Mouse (Mus musculus) hindlimb bud, embryonic 11.5 days (tissue): Measurements from ENCODE around the gene Hnrnpm.
"Not testable (repeated sequence)": the region's sequence is repeated elsewhere in the genome, so short reads cannot be mapped to it uniquely, and the experiment has no call there.

Experiments
- DNase-seq: peaks from one replicate; pipeline ENCODE4 v3.0.0-alpha.2; 2012; ENCODE audit warnings: low read depth, low spot score; ENCODE audit errors: extremely low spot score

The Hnrnpm gene

DNA sequence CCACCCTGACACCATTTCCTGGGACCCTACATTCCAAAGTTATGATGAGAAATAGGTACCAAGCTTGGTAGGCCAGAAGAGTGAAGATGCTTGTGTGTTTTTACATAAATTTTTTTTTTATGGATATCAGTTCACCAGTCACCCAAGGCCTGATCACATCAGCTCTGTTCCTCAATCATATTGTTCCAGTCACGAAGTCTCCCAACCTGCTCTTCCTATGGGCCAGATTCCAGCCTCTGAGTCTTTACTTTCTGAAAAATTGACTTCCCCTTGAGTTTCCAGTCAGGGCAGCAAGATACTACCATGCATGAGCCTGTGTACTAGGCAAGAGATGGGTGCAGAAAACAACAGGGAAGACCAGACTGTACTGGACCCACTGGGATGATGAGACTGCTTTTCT is at the start of gene Hnrnpm:
Gene Hnrnpm, minus strand, starts transcription at position 101 of the 400 bp plus-strand sequence.
- no peak for DNase-seq

DNA sequence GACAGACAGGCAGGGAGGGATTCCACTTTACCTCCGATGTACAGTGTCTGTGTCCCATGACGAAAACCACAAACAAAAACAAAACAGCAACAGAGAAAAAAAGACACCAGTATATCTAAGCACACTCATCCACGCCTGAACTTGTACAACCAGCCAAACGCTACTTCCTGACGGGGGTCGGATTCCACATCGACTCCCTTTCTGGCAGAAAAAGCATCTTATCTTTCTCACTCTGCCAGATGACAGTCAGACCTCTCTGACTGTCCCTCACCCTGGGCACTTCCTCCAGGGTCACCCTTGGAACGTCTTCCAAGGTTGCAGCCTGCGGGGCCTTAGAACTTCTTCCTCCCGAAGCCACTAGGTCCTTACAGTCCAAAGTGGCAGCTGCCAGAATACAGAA is 46.9 kb upstream of the Hnrnpm start:
- DNase-seq, result not testable (repeated sequence)

GRCm38 (mm10) chr17:33732556-33733083 is 46.0 kb upstream of the Hnrnpm start:
- DNase-seq, result not testable (repeated sequence)

DNA sequence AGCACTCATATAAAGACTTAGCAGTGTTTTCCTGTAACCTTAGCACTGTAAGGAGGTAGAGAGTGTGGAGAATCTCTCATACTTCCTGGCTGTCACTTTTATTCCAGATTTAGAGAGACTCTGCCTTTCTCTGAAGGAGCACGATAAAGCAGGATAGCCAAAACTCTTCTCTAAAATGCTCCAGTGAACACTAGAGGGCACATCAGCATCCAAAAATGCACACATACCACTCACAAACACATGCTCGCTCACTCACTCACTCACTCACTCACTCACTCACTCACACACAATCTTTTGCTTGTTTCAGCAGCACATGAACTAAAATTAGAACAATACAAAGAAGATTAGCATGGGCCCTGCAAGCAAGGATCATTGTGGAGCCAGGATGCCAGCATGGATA is 42.6 kb upstream of the Hnrnpm start:
- no peak for DNase-seq

- no peak for DNase-seq
Observed at GRCm38 (mm10) chr17:33728396-33728795, 41.7 kb upstream of the Hnrnpm start.

DNA sequence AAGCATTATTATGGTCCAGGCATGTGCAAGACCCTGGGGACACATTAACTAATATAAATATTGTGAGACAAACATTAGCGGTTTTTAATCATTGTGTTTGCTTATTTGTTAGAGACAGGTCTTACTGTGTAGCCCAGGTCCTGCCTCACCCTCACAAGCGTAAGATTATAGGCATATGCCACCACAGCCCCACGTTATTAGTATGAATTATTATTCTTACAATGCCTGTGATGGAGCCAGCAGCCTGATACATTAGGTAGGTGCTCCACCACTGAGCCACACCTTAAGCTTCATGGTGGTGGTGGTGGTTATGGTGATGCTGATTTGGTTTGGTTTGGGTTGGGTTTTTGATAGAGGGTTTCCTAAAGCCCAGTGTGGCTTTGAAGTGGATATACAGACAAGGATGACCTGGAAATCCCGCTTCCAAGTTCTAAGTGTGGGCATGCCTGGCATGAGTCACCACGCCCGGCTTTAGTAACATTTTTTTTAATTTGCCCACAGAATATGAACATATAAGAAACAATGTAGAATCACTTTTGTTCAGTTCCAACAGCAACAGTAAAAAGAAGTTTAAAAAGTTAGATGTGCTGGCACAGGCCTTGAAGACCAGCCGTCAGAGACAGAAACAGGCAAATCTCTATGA is 33.2 kb upstream of the Hnrnpm start:
- DNase-seq, result no peak

DNA sequence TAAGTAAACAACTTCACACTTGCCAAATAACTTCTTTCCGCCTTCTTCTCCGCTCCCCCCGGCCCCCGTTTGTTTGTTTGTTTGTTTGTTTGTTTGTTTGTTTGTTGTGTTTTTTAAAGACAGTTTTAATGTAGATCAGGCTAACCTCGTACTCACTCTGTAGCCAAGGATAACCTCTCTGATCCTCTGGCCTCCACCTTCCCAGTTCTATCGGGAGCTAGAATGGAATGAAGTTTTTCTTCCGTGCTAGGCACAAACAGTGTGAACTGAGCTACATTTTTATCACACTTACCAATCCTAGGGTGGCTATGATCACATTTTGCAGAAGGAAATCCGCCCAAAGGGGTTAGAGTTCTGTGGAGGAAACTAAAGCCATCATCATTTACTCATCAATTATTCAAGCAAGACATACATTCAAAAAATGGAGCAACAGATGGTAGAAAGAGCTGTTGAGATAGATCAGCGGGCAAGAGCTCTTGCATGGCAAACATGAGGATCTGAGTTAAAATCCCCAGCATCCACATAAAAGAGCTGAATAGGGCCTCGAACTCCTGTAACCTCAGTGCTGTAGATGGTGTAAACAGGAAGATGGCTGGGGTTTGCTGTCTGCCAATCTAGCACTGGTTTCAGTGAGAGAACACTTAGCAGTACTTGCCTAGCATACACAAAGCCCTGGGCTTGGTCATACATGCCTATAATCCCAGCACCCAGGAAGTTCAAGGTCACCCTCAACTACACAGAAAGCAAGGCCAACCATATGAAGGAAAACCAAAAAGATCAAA is 32.5 kb upstream of the Hnrnpm start:
- no peak for DNase-seq

- peak; percentile 76 for DNase-seq
Observed at GRCm38 (mm10) chr17:33718384-33718881, 31.8 kb upstream of the Hnrnpm start, which contains the start of gene March2. March2 (minus strand) TSS chr17:33718670.

DNA sequence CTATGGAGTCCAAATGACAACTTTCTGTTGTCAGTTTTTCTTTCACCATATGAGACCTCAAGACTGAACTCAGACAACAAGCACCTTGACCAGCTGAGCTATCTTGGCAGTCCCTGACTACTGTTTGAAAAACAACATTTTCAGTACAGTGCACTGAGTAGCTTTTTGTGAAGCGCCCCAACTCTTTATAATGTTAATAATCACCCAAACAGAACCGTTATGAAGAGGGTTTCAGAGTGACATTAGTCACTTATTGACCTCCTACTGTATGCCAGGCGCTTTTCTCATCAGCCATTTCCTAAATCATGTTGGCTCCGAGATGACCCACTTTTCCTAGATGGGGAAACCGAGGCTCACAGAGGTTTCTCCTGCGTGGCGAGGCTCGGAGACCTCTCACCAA is 31.3 kb upstream of the Hnrnpm start:
- DNase-seq, result no peak

DNA sequence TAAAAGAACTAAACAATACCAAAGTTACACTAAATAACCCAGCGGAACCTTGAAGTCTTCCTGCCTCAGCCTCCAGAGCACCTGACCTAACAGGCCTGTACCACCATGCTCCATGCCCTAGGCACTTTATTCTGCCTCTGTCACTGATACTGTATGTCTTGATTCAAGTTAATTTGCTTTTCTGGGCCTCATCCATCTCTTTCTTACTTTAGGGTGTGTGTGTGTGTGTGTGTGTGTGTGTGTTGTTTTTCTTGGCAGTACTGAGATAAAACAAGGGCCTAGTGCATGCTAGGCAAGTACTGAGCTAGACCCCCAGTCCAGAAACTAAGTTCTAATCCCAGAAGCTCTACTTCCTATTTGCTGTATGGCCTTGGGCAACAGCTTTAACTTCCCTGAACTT is 30.6 kb upstream of the Hnrnpm start:
- no peak for DNase-seq

DNA sequence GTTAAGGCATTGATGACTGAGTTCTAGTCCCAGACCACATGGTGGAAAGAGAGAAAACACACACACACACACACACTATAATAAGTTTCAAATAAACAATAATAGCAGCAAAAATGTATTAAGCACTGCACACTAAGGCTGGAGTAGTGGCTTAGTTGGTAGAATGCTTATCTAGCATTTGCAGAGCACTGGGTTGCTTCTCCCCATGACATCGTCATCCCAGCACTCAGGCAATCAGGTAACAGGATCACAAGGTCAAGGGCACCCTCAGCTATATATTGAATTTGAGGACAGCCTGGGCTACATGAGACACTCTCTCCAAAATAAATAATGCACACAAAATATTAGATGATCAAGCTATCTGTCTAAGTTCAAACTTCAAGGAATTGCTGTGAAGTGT is 28.1 kb upstream of the Hnrnpm start:
- DNase-seq, result no peak

DNA sequence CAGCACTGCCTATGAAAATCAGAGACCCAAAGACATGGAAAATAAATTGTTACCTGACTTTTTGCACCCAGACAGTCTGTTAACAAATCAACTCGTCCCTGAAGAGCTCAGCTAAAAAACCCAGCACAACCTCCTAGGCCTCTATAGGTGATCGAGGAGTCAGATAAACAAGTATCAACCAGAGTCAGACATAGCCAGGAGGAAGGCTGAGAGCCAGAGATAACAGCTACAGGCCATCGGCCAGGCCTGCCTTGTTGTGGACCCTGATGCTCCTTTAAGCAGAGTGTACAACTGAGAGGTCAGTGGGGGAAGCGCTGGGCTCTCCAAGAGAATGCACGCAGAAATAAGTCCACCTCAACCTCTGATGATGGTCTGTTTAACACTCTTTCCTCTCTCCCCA is 26.6 kb upstream of the Hnrnpm start:
- DNase-seq, result no peak

DNA sequence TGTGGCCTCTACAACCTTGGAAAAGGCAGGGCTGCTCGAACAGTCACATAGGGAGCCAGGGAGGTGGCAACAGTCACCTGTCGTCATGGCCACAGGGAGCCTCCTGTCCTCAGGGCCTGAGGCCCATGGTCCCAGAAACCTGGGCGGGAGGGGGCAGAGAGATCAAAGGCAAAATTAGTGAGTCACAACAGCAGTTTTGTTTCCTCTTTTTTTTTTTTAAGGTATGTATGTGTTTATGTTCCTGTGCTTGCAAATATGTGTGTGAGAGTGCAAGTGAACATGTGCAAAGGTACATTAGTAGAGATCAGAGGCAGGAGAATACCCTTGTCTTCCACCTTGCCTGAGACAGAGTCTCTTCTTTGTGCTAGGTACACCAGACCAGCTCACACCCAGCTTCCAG is 23.2 kb upstream of the Hnrnpm start:
- no peak for DNase-seq

GRCm38 (mm10) chr17:33703091-33703490 is 16.4 kb upstream of the Hnrnpm start:
- no peak for DNase-seq

- DNase-seq, result no peak
Observed at GRCm38 (mm10) chr17:33702178-33702577, 15.5 kb upstream of the Hnrnpm start.

DNA sequence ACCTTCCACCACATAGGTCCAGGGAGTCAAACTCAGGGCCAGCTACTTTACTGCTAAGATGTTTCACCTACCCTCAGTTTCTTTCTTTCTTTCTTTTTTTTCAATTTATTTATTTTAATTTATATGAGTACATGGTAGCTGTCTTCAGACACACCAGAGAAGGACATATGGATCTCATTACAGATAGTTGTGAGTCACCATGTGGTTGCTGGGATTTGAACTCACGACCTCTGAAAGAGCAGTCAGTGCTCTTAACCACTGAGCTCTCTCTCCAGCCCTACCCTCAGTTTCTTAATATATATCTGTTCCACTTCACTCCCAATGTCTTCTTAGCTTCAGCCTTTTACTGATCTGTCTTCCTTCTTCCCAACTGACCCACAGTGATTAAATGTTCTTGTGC is 8.8 kb upstream of the Hnrnpm start:
- DNase-seq, result no peak

DNA sequence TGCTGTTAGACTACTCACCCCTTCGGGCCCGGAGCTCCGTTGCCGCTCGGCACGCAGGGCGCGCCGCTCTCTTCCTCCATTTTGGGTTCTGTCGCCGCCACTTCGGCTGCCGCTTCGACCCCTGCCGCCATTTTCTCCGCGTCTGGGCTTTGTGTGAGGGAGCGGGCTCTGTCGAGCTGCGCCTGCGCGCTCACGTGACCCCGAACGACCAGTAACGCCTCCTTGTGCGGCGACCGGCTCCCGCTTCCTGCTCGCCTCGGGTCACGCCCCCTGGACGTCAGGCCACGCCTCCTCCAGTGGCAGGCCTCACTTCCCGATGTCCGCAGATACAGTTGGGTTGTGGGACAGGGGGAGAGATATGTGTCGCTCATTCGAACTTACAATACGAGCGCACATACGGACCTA is 1.4 kb downstream of the Hnrnpm start:
- DNase-seq, result peak; percentile 81

DNA sequence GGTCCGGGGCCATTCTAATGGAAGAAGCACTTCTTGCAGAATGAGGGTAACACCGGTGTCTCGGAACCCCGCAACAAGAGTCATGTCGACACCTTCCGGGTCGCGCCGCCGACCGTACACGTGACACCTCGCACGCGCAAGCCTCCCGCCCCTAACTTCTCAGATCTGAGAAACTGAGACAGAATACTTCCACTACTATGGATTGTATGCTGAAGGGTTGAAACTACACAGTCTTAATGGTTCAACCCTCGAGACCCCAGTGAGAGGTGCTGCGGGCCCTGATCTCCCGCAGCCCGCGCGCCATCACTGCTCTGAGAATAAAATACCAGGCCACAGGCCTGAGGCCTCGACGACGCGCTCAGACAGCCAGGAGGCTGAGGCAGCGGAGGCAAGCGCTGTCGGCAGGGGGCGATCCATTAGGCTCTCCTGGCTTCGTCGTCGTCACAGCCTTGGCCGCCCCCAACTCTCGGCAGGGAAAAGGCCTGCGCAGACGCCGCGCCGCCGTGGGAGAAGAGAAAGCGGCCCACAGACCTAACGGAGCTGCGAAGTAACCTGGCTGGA is 1.9 kb downstream of the Hnrnpm start:
- no peak for DNase-seq

DNA sequence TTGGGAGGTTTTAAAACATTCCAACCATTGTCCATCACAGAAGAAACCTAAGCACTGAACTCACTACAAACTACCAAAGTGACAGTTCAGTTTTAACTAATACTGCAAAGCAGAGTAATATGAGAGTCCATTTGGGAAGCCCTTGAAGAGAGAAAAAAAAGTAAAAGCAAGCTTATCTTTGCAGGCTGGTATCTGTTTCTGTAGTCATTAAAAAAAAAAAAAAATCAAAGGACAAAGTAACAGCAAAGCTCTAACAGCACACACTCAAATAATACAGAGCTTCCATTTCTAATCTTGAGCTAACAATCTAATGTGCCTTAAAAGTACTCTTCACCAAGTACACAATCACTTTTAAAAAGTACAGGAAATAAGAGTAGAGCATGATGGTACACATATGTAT is 4.9 kb downstream of the Hnrnpm start:
- DNase-seq, result no peak

GRCm38 (mm10) chr17:33678771-33679170 is 7.9 kb downstream of the Hnrnpm start:
- DNase-seq, result no peak

DNA sequence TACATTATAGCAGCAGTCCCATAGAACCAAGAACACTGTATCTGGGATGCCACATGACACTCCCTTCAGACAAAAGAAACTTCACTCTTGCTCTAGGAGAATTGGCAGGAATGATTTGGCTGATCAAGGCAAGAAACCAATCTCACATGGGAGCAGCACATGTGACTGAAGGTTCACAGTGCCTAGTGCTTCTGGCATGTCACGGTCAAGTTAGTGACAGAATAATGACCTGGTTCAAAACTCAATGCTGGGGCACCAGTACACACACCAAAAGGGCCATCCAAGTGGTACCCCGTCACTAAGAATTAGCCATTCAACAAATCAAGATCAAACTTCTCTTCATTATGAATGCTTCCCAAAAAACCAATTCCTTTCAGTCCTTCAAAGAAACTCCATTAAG is 10.6 kb downstream of the Hnrnpm start:
- no peak for DNase-seq

DNA sequence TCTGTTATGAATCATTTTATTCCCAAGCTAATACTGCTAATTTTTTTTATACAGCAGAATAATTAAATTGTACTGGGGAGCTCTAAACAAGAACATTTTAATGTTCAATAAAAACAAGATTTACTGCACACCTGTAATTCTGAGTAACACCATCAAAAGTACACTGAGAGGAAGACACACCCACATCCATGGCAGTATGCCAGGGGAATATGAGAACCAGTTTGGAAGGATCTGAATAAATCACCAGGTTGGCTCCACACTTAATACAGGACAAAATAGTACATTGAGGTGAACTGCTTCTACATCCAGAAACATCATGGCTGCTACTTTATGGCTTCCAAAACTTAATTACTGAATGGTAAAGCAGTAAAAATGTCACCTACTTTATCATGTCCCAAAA is 11.2 kb downstream of the Hnrnpm start:
- no peak for DNase-seq
